8 mouse cellular contexts compared by ENCODE assay signal in the genomic region with DNA sequence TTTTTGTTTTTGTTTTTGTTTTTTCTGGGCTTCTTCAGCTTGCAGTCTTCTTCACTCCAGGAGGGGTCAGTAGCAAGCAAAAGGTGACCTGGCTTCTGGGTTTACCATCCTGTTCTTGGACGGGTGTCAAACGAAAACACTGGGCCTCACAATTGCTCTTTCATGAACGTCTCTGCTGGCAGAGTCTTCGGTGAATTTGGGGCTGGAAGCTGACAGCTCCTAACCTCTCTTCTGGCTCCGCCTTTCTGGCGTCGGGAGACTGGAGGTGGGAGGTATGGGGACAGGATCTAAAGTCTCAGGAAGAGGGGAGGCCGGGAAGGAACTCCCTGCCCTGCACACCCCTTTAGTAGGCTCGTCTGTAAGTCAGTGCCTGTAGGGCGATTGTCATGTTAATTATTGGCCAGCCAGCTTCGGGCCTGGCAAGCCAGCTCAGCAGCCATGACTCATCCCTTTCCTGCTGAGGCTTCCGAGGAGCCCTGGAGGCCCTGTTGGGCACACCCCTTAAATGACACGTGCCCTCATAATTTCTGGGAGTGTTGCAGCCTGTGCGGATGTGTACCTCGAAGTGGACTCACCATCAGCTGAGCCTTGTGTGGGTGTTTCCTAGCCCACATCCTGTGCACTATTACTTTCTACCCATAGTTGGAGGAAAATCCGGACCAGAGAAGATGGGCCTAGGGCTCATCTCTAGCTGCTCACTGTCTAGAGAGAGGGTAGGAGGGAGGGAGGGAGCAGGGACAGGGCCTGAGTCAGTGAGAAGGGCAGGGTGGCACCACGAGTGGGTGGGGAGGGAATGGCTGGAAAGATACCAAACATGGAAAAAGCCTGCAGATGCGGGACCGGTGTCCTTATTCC.
DNase-seq lines count a peak whose midpoint lies in the region; ATAC-seq and TF ChIP-seq lines count a peak whose summit lies in the region.

No protein-coding gene starts in this region.

- H3K4me2 ChIP-seq in heart, embryonic 15.5 days, result peak overlapping the region; percentile 56
- peak overlapping the region; percentile 41 for H3K4me2 ChIP-seq in neural tube, embryonic 13.5 days

- WGBS in heart, embryonic 15.5 days, result 22% methylated on average over 19 of the region's 19 CpGs
- 13% methylated on average over 19 of the region's 19 CpGs for WGBS in neural tube, embryonic 13.5 days

- H3K9me3 ChIP-seq in G1E (replicated peaks), result no peaks in the 10 kb centered on the region
- no peaks in the 10 kb centered on the region for H3K9me3 ChIP-seq in erythroblast, embryonic 14.5 days (ENCODE audit: control insufficient read depth, low read length)
- no peaks in the 10 kb centered on the region for H3K9me3 ChIP-seq in heart, embryonic 15.5 days (replicated peaks)
- H3K9me3 ChIP-seq in neural tube, embryonic 13.5 days, result peaks cover 7% of the 10 kb centered on the region; the same call in 1 of the 2 replicates

- ATAC-seq in G1E (ENCODE audit: extremely low read depth, insufficient number of reproducible peaks, low FRiP score, poor library complexity, severe bottlenecking), result peak; percentile 87
- ATAC-seq in heart, embryonic 15.5 days (replicated peaks; ENCODE audit: insufficient number of reproducible peaks, insufficient read depth, low FRiP score, low read depth), result peak; percentile 80
- ATAC-seq in neural tube, embryonic 13.5 days (ENCODE audit: low read depth), result peak; percentile 85

- H3K27me3 ChIP-seq in G1E (ENCODE audit: insufficient read depth, low read length), result no peaks in the 10 kb centered on the region; the same call in 1 of the 2 replicates
- no peaks in the 10 kb centered on the region for H3K27me3 ChIP-seq in erythroblast, embryonic 14.5 days (ENCODE audit: control insufficient read depth)
- no peaks in the 10 kb centered on the region; the same call in 1 of the 2 replicates for H3K27me3 ChIP-seq in heart, embryonic 15.5 days
- H3K27me3 ChIP-seq in neural tube, embryonic 13.5 days, result no peaks in the 10 kb centered on the region

- peak overlapping the region; percentile 14 for H3K9ac ChIP-seq in heart, embryonic 15.5 days
- no peak overlapping the region for H3K9ac ChIP-seq in neural tube, embryonic 13.5 days

- peak overlapping the region; percentile 41; the same call in 1 of the 2 replicates for H3K4me3 ChIP-seq in G1E (ENCODE audit: low read depth, low read length)
- H3K4me3 ChIP-seq in erythroblast, embryonic 14.5 days (replicated peaks), result peak overlapping the region; percentile 19
- H3K4me3 ChIP-seq in heart, embryonic 15.5 days, result peak overlapping the region; percentile 22; the same call in 1 of the 2 replicates
- H3K4me3 ChIP-seq in neural tube, embryonic 13.5 days, result no peak overlapping the region

- peaks cover 18% of the 10 kb centered on the region for H3K4me1 ChIP-seq in G1E (ENCODE audit: insufficient read depth, low read depth, low read length)
- H3K4me1 ChIP-seq in erythroblast, embryonic 14.5 days (ENCODE audit: control insufficient read depth), result peaks cover 19% of the 10 kb centered on the region
- peaks cover 9% of the 10 kb centered on the region for H3K4me1 ChIP-seq in heart, embryonic 15.5 days (replicated peaks)
- peaks cover 8% of the 10 kb centered on the region; the same call in 1 of the 2 replicates for H3K4me1 ChIP-seq in neural tube, embryonic 13.5 days (replicated peaks)

- H3K36me3 ChIP-seq in G1E (replicated peaks), result no peaks in the 10 kb centered on the region
- no peaks in the 10 kb centered on the region for H3K36me3 ChIP-seq in erythroblast, embryonic 14.5 days (ENCODE audit: control insufficient read depth)
- H3K36me3 ChIP-seq in heart, embryonic 15.5 days, result no peaks in the 10 kb centered on the region
- H3K36me3 ChIP-seq in neural tube, embryonic 13.5 days, result no peaks in the 10 kb centered on the region

- TF ChIP-seq CTCF in G1E (IDR thresholded peaks at IDR 0.05; ENCODE audit: low read depth, low read length), result no peak

- DNase-seq in G1E (ENCODE audit: low spot score), result no peak
- peak; percentile 88 for DNase-seq in brain, adult 2 months (ENCODE audit: low read depth, low spot score)
- DNase-seq in kidney, postnatal 10 days, result peak; percentile 81
- peak; percentile 69 to 74 for DNase-seq in lung, adult 18-20 months
- no peak for DNase-seq in frontal cortex, postnatal 10 days (ENCODE audit: low spot score in 2 of 2)

- peak overlapping the region; percentile 61 for H3K27ac ChIP-seq in heart, embryonic 15.5 days
- peak overlapping the region; percentile 64 for H3K27ac ChIP-seq in neural tube, embryonic 13.5 days (replicated peaks)

Comparison
In these comparisons a context has a peak if more than half of its experiments do, and no peak if none do; other contexts are left out.
1. DNase-seq: peak in brain, adult 2 months (single experiment), kidney, postnatal 10 days (single experiment) and lung, adult 18-20 months (2 of 2); none in G1E (single experiment) and frontal cortex, postnatal 10 days (0 of 2).
2. Peak in every context shown above with its lines, with median percentiles within 50 percentile points of each other: ATAC-seq.